Mouse (Mus musculus): ENCODE measurements around the gene Exoc4. TPM values are rescaled to one million over a fixed set of nuclear protein-coding genes. Genes with fewer than 3 reads are reported as not detected.

Exoc4 gene
- total RNA-seq, 2 experiments from 2014 or later = 46.9 to 77.1 TPM

DNA sequence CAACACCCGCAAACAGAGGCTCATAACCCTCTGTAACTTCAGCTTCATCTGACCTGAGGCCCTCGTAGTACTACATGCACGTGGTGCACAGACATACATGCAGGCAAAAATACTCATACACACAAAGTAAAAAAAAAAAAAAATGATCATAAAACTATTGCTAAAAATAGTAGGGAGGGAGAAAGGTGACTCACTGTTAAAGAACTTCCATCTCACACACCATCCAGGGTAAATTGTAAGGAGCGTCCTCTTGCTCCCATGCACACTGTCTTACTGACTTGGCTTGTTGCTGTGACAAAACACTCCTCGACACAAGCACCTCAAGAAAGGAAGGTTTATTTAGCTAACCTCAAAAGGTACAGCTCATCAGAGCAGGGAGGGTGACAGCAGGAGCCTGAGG lies 723.9 kb downstream of the Exoc4 start:
- ATAC-seq (replicated peaks; ENCODE audit: low FRiP score, poor library complexity, severe bottlenecking) = no peak

DNA sequence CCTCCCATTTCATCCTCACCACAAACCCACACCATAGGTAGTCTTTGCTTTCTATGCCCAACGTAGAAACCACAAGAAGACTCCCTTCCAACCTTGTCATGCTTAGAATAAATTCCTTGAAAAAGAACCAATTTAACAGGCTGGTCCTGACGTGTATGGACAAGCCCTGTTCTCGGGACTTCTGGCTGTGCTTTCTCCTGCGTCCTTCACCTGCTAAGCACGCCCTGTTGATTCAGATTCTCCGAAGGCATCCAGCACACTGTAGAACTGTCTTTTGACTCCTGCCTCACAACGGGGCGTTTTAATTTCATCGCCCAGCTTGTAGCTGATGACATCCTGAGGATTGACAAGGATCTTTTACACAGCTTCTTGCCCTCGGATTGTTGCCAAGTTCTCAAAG lies 727.7 kb downstream of the Exoc4 start:
- no peak for ATAC-seq (replicated peaks; ENCODE audit: low FRiP score, poor library complexity, severe bottlenecking)

DNA sequence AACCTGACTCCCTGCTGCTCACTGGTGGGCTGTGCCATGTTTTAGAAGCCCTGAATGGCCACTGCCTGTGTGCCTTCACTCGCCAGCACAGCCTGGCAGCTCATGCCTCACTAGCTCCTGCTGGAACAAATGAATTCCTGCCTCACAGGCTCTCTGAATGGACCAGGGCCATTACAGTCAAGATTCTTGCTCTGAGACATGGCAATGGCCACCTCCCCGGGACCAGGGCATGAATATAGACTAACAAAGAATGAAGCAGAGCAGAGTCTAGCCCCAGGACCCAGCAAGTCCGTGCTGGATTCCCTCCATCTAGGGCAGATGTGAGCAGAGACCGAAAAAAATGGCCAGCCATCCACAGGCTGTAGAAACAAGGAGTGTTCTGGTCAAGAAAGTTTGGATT lies 728.6 kb downstream of the Exoc4 start:
- no peak for ATAC-seq (replicated peaks; ENCODE audit: low FRiP score, poor library complexity, severe bottlenecking)

DNA sequence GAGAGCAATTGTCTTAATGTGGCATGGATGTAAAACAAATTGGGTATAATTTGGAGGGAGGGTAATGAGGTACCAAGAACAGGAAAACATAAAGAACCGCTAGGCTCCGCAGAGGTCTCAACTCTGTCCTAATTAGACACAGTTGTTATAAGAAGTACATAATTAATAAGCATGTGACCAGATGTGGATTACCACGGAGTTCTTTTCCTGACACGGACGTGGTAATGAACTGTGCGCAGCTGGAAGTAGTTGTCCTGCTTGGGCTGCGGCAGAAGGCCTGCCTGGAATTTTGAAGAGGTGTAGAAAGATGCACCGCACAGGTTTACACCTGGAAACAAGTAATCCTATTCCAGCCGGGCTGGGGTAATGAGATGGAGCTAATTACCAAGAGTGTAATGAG lies 729.0 kb downstream of the Exoc4 start:
- no peak for ATAC-seq (replicated peaks; ENCODE audit: low FRiP score, poor library complexity, severe bottlenecking)

DNA sequence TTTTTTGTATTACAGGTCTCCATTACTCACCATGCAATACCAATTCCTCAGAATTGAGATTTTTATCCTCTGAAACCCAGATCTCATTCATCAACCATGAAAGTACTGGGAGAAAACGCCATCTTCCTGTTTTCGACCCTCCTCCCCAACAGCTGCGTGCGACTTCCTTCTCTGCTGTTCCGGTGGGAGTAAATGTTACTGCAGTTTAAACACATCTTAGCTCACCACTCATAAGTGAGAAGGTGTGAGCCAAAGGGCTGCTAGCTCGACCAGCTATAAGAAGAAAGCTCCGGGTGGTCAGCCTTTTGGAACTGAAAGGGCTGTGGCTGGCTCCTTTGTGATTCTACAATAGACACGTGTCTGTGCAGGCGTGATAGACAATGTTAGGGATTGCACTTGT lies 733.8 kb downstream of the Exoc4 start:
- ATAC-seq (replicated peaks; ENCODE audit: low FRiP score, poor library complexity, severe bottlenecking) = no peak

DNA sequence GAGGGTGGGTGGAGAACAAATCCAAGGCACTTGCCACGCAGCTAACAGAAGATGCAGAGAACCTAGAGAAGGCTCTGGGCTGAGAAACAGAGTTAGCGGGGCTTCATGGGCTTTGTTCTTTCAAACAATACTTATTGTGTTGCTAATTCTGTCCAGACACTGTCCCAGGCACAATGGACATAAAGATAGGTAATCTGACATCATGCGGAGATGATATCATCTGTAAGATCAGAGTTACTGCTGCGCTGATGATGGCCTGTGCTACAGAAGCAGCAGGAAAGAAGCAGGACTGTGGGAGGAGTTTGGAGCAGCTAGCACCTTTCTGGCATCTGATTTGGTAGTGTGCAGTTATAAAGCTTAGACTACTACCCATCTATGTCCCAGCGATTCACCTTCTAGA lies 738.2 kb downstream of the Exoc4 start:
- ATAC-seq (replicated peaks; ENCODE audit: low FRiP score, poor library complexity, severe bottlenecking) = no peak

DNA sequence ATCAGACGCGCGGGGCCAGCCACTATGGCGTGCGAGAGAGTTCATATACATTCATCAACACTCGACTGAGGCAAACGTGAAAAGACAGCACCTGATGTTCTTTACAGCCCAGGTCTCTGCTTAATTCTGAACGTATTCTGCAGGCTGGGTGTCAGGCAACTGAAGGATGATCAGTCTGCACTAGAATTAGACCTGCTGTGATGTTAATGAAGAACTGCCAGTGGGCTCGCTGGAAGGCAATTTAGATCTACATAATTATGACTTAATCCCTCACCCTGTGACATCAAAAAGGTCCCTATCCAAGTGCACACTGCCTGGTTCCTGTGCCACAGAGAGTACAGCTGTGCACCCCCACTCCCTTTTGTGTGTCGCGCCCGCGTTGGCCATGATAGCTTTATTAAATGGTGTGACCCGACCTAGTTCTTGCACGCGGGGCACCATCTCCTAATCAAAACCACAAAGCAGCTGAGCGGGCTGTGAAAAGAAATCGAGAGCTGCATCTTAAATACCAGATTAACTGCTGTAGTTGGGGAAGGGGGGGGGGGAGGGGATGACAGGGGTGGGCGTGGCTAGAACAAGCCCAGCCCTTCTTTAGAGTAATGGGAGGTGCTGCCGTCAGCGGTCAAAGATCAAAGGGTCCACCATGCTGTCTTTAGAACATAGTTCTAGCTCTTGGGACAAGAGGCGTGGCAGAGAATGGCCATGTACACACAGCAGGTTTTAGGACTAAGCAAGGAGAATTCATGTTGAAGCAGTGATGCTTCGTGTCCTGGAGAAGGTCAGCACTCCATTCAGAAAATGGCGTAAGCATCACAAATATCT lies 743.5 kb downstream of the Exoc4 start:
- no peak for ATAC-seq (replicated peaks; ENCODE audit: low FRiP score, poor library complexity, severe bottlenecking)

DNA sequence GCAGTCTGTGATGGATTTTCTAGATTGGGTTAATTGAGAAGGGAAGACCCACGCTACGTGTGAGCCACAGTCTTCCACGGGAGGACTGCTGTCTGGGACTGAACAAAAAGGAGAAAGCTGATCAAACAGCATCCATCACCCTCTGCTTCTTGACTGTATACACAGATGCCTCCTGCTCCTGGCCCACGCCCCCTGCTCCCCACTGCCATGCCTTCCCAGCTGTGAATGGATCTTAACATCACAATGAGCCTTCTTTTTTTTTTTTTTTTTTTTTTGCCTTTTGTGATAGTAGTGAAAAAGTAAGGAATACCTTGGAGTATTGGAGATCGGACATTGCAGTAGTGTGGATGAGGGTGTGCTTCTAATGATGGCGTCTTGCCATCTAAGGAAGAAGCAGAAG lies 745.0 kb downstream of the Exoc4 start:
- no peak for ATAC-seq (replicated peaks; ENCODE audit: low FRiP score, poor library complexity, severe bottlenecking)

DNA sequence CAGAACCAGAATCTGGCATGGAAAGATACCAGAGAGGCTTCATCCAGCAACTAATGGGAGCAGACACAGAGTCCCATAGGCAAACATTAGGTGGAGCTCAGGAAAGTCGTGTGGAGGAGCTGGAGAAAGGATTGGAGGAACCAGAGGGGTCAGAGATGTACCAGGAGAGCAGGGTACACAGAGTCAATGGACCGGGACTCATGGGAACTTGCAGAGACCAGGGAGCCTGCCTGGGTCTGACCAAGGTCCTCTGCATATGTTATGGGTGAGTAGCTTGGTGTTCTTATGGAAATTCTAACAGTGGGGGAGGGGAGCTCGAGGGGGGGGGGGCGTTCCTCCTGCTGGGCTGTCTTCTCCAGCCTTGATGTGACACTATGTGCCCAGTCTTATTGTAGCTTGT lies 749.7 kb downstream of the Exoc4 start:
- ATAC-seq (replicated peaks; ENCODE audit: low FRiP score, poor library complexity, severe bottlenecking) = no peak

DNA sequence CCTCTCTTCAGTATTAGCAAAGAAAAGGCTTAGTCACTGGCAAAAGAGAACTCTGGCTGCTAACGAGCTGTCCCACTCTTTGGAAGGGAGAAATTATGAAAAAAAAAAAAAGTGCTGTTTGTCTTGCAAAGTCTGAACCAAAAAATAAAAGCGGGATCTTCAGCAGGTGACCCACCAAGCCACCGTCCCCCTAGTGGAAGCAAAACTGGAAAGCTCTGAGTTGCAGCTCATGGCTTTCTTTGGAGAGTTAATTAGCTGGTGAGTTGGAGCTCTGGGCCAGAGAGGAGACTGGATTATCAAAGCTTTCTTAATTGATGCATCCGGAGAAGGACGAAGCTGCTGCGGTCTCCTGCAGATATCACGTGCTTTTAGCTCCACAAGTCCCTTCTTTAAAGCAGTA lies 750.6 kb downstream of the Exoc4 start:
- no peak for ATAC-seq (replicated peaks; ENCODE audit: low FRiP score, poor library complexity, severe bottlenecking)

DNA sequence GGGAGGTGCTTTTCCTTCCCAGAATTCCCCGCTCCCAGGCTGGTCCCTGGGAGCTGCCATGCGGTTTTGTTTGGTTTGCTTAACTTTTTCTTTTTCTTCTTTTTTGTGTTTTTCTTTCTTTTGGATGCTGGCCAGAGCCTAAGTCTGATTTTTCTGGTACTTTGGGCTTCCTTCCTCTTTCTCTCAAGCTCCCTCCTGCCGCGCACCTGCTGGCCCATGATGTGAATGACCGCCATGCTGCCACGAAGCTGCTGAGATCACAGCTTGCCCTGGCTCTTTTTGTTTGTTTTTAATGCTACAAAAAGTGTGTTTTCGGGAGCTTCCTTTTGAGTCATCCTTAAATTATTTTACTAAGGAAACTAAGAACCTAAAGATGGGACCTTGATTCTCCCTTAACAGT lies 751.8 kb downstream of the Exoc4 start:
- no peak for ATAC-seq (replicated peaks; ENCODE audit: low FRiP score, poor library complexity, severe bottlenecking)

DNA sequence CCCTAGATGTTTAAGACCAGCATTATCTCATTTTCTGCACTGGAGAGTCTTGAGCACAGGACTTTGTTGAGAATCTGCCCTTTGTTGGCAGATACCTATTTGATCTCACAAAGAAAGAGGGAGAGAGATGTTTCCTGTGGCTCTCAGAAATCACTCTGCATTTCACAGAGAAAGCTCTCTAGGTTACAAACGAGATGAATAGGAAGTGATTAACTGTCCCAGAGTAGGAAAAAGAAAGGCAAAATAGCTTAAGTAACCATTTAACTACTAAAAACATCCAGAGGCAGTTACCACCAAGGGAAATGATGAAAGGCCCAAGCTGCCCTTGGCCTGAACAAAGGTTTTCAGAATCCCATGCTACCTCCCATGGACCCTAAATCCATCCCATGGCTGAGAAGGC lies 754.1 kb downstream of the Exoc4 start:
- ATAC-seq (replicated peaks; ENCODE audit: low FRiP score, poor library complexity, severe bottlenecking) = no peak

DNA sequence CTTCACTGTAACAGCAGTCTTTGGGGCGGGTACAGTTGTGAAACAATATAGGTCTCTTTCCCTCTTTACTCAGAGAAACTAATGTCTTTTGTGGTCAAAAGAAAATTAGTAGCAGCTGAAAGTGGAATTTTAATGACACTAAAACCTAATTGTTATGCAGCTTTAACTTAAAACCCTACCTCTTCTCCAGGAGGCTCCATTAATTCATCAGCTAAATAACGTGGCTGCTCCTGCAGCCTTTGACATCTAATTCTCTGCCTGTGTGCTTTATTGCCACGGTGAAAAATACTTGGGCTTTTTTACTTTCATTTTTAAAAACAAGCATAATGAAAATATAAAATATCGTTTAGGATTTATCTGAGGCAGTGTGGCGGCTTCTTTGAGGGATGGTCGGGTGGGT lies 764.6 kb downstream of the Exoc4 start:
- no peak for ATAC-seq (replicated peaks; ENCODE audit: low FRiP score, poor library complexity, severe bottlenecking)

Other genes with a start within 250 kb of the Exoc4 start
- gene Chchd3, start 188.8 kb upstream of the Exoc4 start, total RNA-seq (2015; ENCODE audit: low replicate concordance) = 46.5 and 49.7 TPM in 2 replicates
- gene Chchd3, start 188.8 kb upstream of the Exoc4 start, total RNA-seq (2017; ENCODE audit: low replicate concordance) = 66.6 and 69.6 TPM in 2 replicates

All from erythroid progenitor cell, adult 5-6 weeks (primary cell).